Mouse (Mus musculus) embryonic fibroblast, embryonic 13.5 days (primary cell): ENCODE measurements around the gene Gm21976.

Experiments used
- CTCF ChIP-seq: IDR thresholded peaks from 2 replicates; pipeline ENCODE4 v1.5.1; 2011; ENCODE audit warnings: mild to moderate bottlenecking, control low read depth, low read length, moderate library complexity, borderline replicate concordance; ENCODE audit not compliant: insufficient read depth
- POLR2A ChIP-seq: IDR thresholded peaks from 2 replicates; pipeline ENCODE4 v1.6.1; 2011; ENCODE audit warnings: low read depth, mild to moderate bottlenecking, control low read depth, low read length, moderate library complexity

- TF ChIP-seq CTCF = no peak
- TF ChIP-seq POLR2A = peak; percentile 85
These were observed 16.8 kb upstream of the Gm21976 start, which contains the start of the genes Utp15 and Ankra2 for GRCm38 (mm10) chr13:98262636-98263457.
